In genomic region chr1:19205649-19206048, GRCm38 (mm10) we compare ENCODE assay signal across 8 mouse cellular contexts. TPM values are rescaled to one million over a fixed set of nuclear protein-coding genes. Genes with fewer than 3 reads are reported as not detected.
DNase-seq lines count a peak whose midpoint lies in the region; ATAC-seq lines count a peak whose summit lies in the region.

No protein-coding gene starts in this region.

- no peak for ATAC-seq in hindbrain, embryonic 13.5 days (ENCODE audit: low FRiP score)
- ATAC-seq in midbrain, embryonic 16.5 days = peak; percentile 85

- H3K4me1 ChIP-seq in embryonic facial prominence, embryonic 10.5 days = peaks cover 3% of the 10 kb centered on the region
- no peaks in the 10 kb centered on the region for H3K4me1 ChIP-seq in hindbrain, embryonic 13.5 days (replicated peaks)
- peaks cover 3% of the 10 kb centered on the region; the same call in 1 of the 2 replicates for H3K4me1 ChIP-seq in limb, embryonic 10.5 days
- H3K4me1 ChIP-seq in midbrain, embryonic 16.5 days (ENCODE audit: control insufficient read depth, insufficient read depth, low read length) = no peaks in the 10 kb centered on the region

- H3K9ac ChIP-seq in hindbrain, embryonic 13.5 days = no peak overlapping the region
- 0 out of 2 replicates have a peak overlapping the region, but pooled peaks have one; percentile 38 for H3K9ac ChIP-seq in midbrain, embryonic 16.5 days (ENCODE audit: low read depth, low read length)

- peak overlapping the region; percentile 50 for H3K4me3 ChIP-seq in embryonic facial prominence, embryonic 10.5 days
- peak overlapping the region; percentile 31 for H3K4me3 ChIP-seq in hindbrain, embryonic 13.5 days
- peak overlapping the region; percentile 37 for H3K4me3 ChIP-seq in limb, embryonic 10.5 days
- H3K4me3 ChIP-seq in midbrain, embryonic 16.5 days (ENCODE audit: low read depth, low read length) = peak overlapping the region; percentile 38

- H3K9me3 ChIP-seq in embryonic facial prominence, embryonic 10.5 days = no peaks in the 10 kb centered on the region
- no peaks in the 10 kb centered on the region for H3K9me3 ChIP-seq in hindbrain, embryonic 13.5 days
- H3K9me3 ChIP-seq in limb, embryonic 10.5 days (replicated peaks) = no peaks in the 10 kb centered on the region
- H3K9me3 ChIP-seq in midbrain, embryonic 16.5 days (replicated peaks; ENCODE audit: control insufficient read depth, low read length, poor library complexity, severe bottlenecking) = no peaks in the 10 kb centered on the region

- no peaks in the 10 kb centered on the region for H3K36me3 ChIP-seq in embryonic facial prominence, embryonic 10.5 days (replicated peaks)
- no peaks in the 10 kb centered on the region for H3K36me3 ChIP-seq in hindbrain, embryonic 13.5 days
- no peaks in the 10 kb centered on the region for H3K36me3 ChIP-seq in limb, embryonic 10.5 days
- H3K36me3 ChIP-seq in midbrain, embryonic 16.5 days (ENCODE audit: control insufficient read depth, insufficient read depth, low read length) = no peaks in the 10 kb centered on the region

- WGBS in embryonic facial prominence, embryonic 10.5 days = 3% methylated on average over 12 of the region's 12 CpGs
- 5% methylated on average over 12 of the region's 12 CpGs for WGBS in hindbrain, embryonic 13.5 days
- 2% methylated on average over 12 of the region's 12 CpGs for WGBS in limb, embryonic 10.5 days
- 2% methylated on average over 12 of the region's 12 CpGs for WGBS in midbrain, embryonic 16.5 days

- H3K27me3 ChIP-seq in embryonic facial prominence, embryonic 10.5 days (replicated peaks; ENCODE audit: low read depth, poor library complexity, severe bottlenecking) = peaks cover 64% of the 10 kb centered on the region
- peaks cover 42% of the 10 kb centered on the region for H3K27me3 ChIP-seq in hindbrain, embryonic 13.5 days
- H3K27me3 ChIP-seq in limb, embryonic 10.5 days (ENCODE audit: low read depth, poor library complexity, severe bottlenecking) = peaks cover 47% of the 10 kb centered on the region
- H3K27me3 ChIP-seq in midbrain, embryonic 16.5 days (ENCODE audit: control insufficient read depth, insufficient read depth, low read depth, low read length) = peaks cover 13% of the 10 kb centered on the region

- H3K4me2 ChIP-seq in hindbrain, embryonic 13.5 days = peak overlapping the region; percentile 56
- peak overlapping the region; percentile 54 for H3K4me2 ChIP-seq in midbrain, embryonic 16.5 days (ENCODE audit: low read length)

- no peak overlapping the region for H3K27ac ChIP-seq in embryonic facial prominence, embryonic 10.5 days (replicated peaks)
- no peak overlapping the region for H3K27ac ChIP-seq in hindbrain, embryonic 13.5 days
- no peak overlapping the region for H3K27ac ChIP-seq in limb, embryonic 10.5 days
- H3K27ac ChIP-seq in midbrain, embryonic 16.5 days (ENCODE audit: low read length) = no peak overlapping the region

- peak; percentile 39 to 44 for DNase-seq in adrenal gland, adult 18-20 months (ENCODE audit: low spot score in 2 of 2)
- DNase-seq in adrenal gland, adult 2 months = no peak
- peak; percentile 57 for DNase-seq in 3T3-L1 (ENCODE audit: low read depth, low spot score)
- peak; percentile 65 for DNase-seq in embryonic facial prominence, embryonic 10.5 days (ENCODE audit: low spot score)
- DNase-seq in limb, embryonic 10.5 days (ENCODE audit: low spot score) = peak; percentile 73
- no peak for DNase-seq in T-cell, adult 2 months (ENCODE audit: low spot score)

RNA-seq across cellular contexts. Expression of gene Tfap2b, which starts 3.1 kb away (rescaled TPM):
- 1 to 10 TPM; 8.5 to 8.6 TPM for total RNA-seq in adrenal gland, adult 18-20 months (2021)
- total RNA-seq in adrenal gland, adult 2 months (2021) = 10 to 100 TPM in 1 of 2 experiments, 1 to 10 TPM in 1; 8.5 to 18.7 TPM
- 13.3 and 33.5 TPM in 2 replicates for polyA plus RNA-seq in adrenal gland, adult 2 months (2012; rRNA removed)
- 31.5 and 38.3 TPM in 2 replicates for polyA plus RNA-seq in embryonic facial prominence, embryonic 10.5 days (2016; fragmentation: Nextera tagmentation; extraction: Ambion mirVana)
- polyA plus RNA-seq in hindbrain, embryonic 13.5 days (2015; fragmentation: Nextera tagmentation; extraction: Ambion mirVana) = 93.5 and 103 TPM in 2 replicates
- 6.7 and 19.7 TPM in 2 replicates for polyA plus RNA-seq in limb, embryonic 10.5 days (2016; fragmentation: Nextera tagmentation; extraction: Ambion mirVana)
- 141 and 223 TPM in 2 replicates for polyA plus RNA-seq in midbrain, embryonic 16.5 days (2015; fragmentation: Nextera tagmentation; extraction: Ambion mirVana)

Comparison
In these comparisons a context has a peak if more than half of its experiments do, and no peak if none do; other contexts are left out.
1. DNase-seq: peak in adrenal gland, adult 18-20 months (2 of 2), 3T3-L1 (single experiment), embryonic facial prominence, embryonic 10.5 days (single experiment) and limb, embryonic 10.5 days (single experiment); none in adrenal gland, adult 2 months (single experiment) and T-cell, adult 2 months (single experiment).
2. Peak in every context shown above with its lines, with median percentiles within 50 percentile points of each other: H3K4me3 ChIP-seq.